Mouse (Mus musculus) spleen, postnatal 10 days (tissue): Measurements from ENCODE around the gene Dapk3.
"Not testable (repeated sequence)": the region's sequence is repeated elsewhere in the genome, so short reads cannot be mapped to it uniquely, and the experiment has no call there.

Experiments used
- DNase-seq, 2 experiments: peaks; one replicate each; pipeline ENCODE4 v3.0.0; 2021 to 2022; ENCODE audit warnings: low spot score in 2 of 2

Dapk3 gene

GRCm38 (mm10) chr10:81178927-81179326, 3.9 kb upstream of the Dapk3 start:
- DNase-seq, result no peak

- DNase-seq, result no peak
These were observed 3.1 kb upstream of the Dapk3 start for GRCm38 (mm10) chr10:81179451-81180342.

GRCm38 (mm10) chr10:81180946-81181345, 1.9 kb upstream of the Dapk3 start:
- DNase-seq, result no peak

GRCm38 (mm10) chr10:81181860-81182259, 945 bp upstream of the Dapk3 start:
- not testable (repeated sequence) for DNase-seq

- DNase-seq, result no peak
These were observed 1.0 kb downstream of the Dapk3 start, which contains the start of gene 4930442H23Rik for GRCm38 (mm10) chr10:81183805-81184204. Gene 4930442H23Rik, minus strand, starts transcription at chr10:81183849.

GRCm38 (mm10) chr10:81184765-81185164, 2.0 kb downstream of the Dapk3 start:
- DNase-seq, result no peak

GRCm38 (mm10) chr10:81187161-81187560, 4.4 kb downstream of the Dapk3 start:
- no peak for DNase-seq

- DNase-seq, result no peak
These were observed 7.0 kb downstream of the Dapk3 start for GRCm38 (mm10) chr10:81189821-81190220.

GRCm38 (mm10) chr10:81190236-81190911, 7.6 kb downstream of the Dapk3 start:
- peak in 1 of 2 experiments; percentile 58 for DNase-seq

GRCm38 (mm10) chr10:81190912-81191321, 8.1 kb downstream of the Dapk3 start:
- DNase-seq, result no peak

- no peak for DNase-seq
These were observed 8.7 kb downstream of the Dapk3 start for GRCm38 (mm10) chr10:81191342-81191982.

- DNase-seq, result peak; percentile 73 to 85
These were observed 9.6 kb downstream of the Dapk3 start for GRCm38 (mm10) chr10:81192270-81192967.

GRCm38 (mm10) chr10:81192968-81193501, 10.2 kb downstream of the Dapk3 start:
- no peak for DNase-seq

- peak in 1 of 2 experiments; percentile 64 for DNase-seq
These were observed 11.4 kb downstream of the Dapk3 start for GRCm38 (mm10) chr10:81193991-81194774.

GRCm38 (mm10) chr10:81195300-81195699, 12.5 kb downstream of the Dapk3 start:
- DNase-seq, result no peak

- DNase-seq, result no peak
These were observed 13.8 kb downstream of the Dapk3 start for GRCm38 (mm10) chr10:81196470-81197065.

GRCm38 (mm10) chr10:81197305-81197704, 14.5 kb downstream of the Dapk3 start:
- DNase-seq, result no peak

- DNase-seq, result peak; percentile 54 to 77
These were observed 15.4 kb downstream of the Dapk3 start for GRCm38 (mm10) chr10:81198230-81198629.

GRCm38 (mm10) chr10:81198990-81199389, 16.2 kb downstream of the Dapk3 start:
- no peak for DNase-seq

GRCm38 (mm10) chr10:81200141-81200540, 17.3 kb downstream of the Dapk3 start:
- no peak for DNase-seq
